Mouse (Mus musculus): Measurements from ENCODE around the gene Col7a1. TPM values are rescaled to one million over a fixed set of nuclear protein-coding genes. Genes with fewer than 3 reads are reported as not detected.

Gene Col7a1
- polyA plus RNA-seq, 1 experiment = 10.1 TPM

GRCm38 (mm10) chr9:109009636-109010315 lies 56.4 kb downstream of the Col7a1 start:
- Histone ChIP-seq H3K27me3 (ENCODE audit: control insufficient read depth, insufficient read depth, insufficient read length) (no peaks in the 10 kb centered on the region), H3K4me3 (ENCODE audit: insufficient read depth, poor library complexity, severe bottlenecking) (no peak overlapping the region), H3K79me2 (ENCODE audit: control insufficient read depth, insufficient read depth) (no peaks in the 10 kb centered on the region), H3K36me3 (ENCODE audit: control insufficient read depth, insufficient read depth) (peaks cover 14% of the 10 kb centered on the region), H3K79me3 (ENCODE audit: low read depth) (no peaks in the 10 kb centered on the region), H3ac (ENCODE audit: control insufficient read depth, insufficient read length, low read depth) (no peak overlapping the region)
- no peak for TF ChIP-seq USF1 (IDR thresholded peaks at IDR 0.05; ENCODE audit: low read depth)
- TF ChIP-seq MAX (IDR thresholded peaks at IDR 0.05) = no peak
- no peak for TF ChIP-seq CEBPB (IDR thresholded peaks at IDR 0.05; ENCODE audit: low read depth)
- no peak for TF ChIP-seq MYOD1 (IDR thresholded peaks at IDR 0.05; ENCODE audit: control insufficient read depth, insufficient read length, low read depth)
- no peak for TF ChIP-seq MYOG (IDR thresholded peaks at IDR 0.05; ENCODE audit: control insufficient read depth, extremely low read depth, insufficient read length)
- no peak for TF ChIP-seq CTCF (IDR thresholded peaks at IDR 0.05; ENCODE audit: control insufficient read depth, insufficient read depth, insufficient read length)
- TF ChIP-seq FOSL1 (IDR thresholded peaks at IDR 0.05; ENCODE audit: insufficient read depth, low read length, poor library complexity, severe bottlenecking) = no peak

DNA sequence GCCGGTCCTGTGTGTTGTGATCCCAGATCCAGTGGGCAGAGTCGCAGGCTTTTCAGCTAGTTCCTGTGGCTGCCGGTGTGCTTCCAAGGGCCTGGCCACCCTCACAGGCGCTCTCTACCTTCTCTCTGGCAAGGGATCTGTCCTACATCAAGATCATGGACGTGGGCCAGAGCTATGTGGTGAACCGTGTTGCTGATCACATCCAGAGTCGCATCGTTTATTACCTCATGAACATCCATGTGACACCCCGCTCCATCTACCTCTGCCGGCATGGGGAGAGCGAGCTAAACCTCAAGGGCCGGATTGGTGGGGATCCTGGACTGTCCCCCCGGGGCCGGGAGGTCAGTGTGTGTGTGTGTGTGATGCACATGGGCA lies 56.9 kb downstream of the Col7a1 start:
- TF ChIP-seq CEBPB (IDR thresholded peaks at IDR 0.05; ENCODE audit: low read depth) (no peak), MYOG (IDR thresholded peaks at IDR 0.05; ENCODE audit: control insufficient read depth, extremely low read depth, insufficient read length) (no peak), FOSL1 (IDR thresholded peaks at IDR 0.05; ENCODE audit: insufficient read depth, low read length, poor library complexity, severe bottlenecking) (no peak), CTCF (IDR thresholded peaks at IDR 0.05; ENCODE audit: control insufficient read depth, insufficient read depth, insufficient read length) (no peak)
- Histone ChIP-seq H3K79me3 (ENCODE audit: low read depth) (no peaks in the 10 kb centered on the region), H3K36me3 (ENCODE audit: control insufficient read depth, insufficient read depth) (peaks cover 14% of the 10 kb centered on the region), H3ac (ENCODE audit: control insufficient read depth, insufficient read length, low read depth) (no peak overlapping the region), H3K27me3 (ENCODE audit: control insufficient read depth, insufficient read depth, insufficient read length) (no peaks in the 10 kb centered on the region), H3K79me2 (ENCODE audit: control insufficient read depth, insufficient read depth) (no peaks in the 10 kb centered on the region), H3K4me3 (ENCODE audit: insufficient read depth, poor library complexity, severe bottlenecking) (no peak overlapping the region)

DNA sequence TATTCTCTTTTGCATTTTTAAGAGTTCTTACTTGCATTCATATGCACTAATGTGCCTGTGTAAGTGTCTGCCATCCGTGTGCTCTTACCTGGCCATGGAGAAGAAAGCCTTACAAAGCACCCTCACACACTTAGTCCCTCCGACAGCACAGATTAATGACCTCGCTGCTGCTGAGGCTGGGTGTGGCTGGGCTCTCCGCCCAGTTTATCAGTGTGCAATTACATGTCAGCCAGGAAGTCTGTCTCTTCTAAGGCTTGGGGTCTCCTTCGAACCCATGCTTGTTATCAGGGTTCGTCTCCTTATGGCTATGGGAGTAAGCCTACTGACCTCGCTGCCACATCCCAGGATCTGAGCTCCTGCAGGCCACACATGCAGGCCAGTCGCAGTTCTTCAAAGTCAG lies 62.0 kb downstream of the Col7a1 start:
- H3K79me3 ChIP-seq (ENCODE audit: low read depth) = no peaks in the 10 kb centered on the region
- no peaks in the 10 kb centered on the region for H3K27me3 ChIP-seq (ENCODE audit: control insufficient read depth, insufficient read depth, insufficient read length)
- H3K79me2 ChIP-seq (ENCODE audit: control insufficient read depth, insufficient read depth) = no peaks in the 10 kb centered on the region
- no peak for TF ChIP-seq USF1 (IDR thresholded peaks at IDR 0.05; ENCODE audit: low read depth)
- no peak for TF ChIP-seq MAX (IDR thresholded peaks at IDR 0.05)
- TF ChIP-seq CTCF (IDR thresholded peaks at IDR 0.05; ENCODE audit: control insufficient read depth, insufficient read depth, insufficient read length) = no peak
- no peak for TF ChIP-seq FOSL1 (IDR thresholded peaks at IDR 0.05; ENCODE audit: insufficient read depth, low read length, poor library complexity, severe bottlenecking)
- no peak for TF ChIP-seq MYOD1 (IDR thresholded peaks at IDR 0.05; ENCODE audit: control insufficient read depth, insufficient read length, low read depth)
- TF ChIP-seq MYOG (IDR thresholded peaks at IDR 0.05; ENCODE audit: control insufficient read depth, extremely low read depth, insufficient read length) = no peak
- TF ChIP-seq CEBPB (IDR thresholded peaks at IDR 0.05; ENCODE audit: low read depth) = no peak
- peaks cover 8% of the 10 kb centered on the region for H3K36me3 ChIP-seq (ENCODE audit: control insufficient read depth, insufficient read depth)
- H3K4me3 ChIP-seq (ENCODE audit: insufficient read depth, poor library complexity, severe bottlenecking) = no peak overlapping the region
- no peak overlapping the region for H3ac ChIP-seq (ENCODE audit: control insufficient read depth, insufficient read length, low read depth)

- H3K79me3 ChIP-seq (ENCODE audit: low read depth) = no peaks in the 10 kb centered on the region
- no peak overlapping the region for H3K4me3 ChIP-seq (ENCODE audit: insufficient read depth, poor library complexity, severe bottlenecking)
- no peak overlapping the region for H3ac ChIP-seq (ENCODE audit: control insufficient read depth, insufficient read length, low read depth)
- no peaks in the 10 kb centered on the region for H3K79me2 ChIP-seq (ENCODE audit: control insufficient read depth, insufficient read depth)
- TF ChIP-seq FOSL1 (IDR thresholded peaks at IDR 0.05; ENCODE audit: insufficient read depth, low read length, poor library complexity, severe bottlenecking) (no peak), MYOG (IDR thresholded peaks at IDR 0.05; ENCODE audit: control insufficient read depth, extremely low read depth, insufficient read length) (no peak), MYOD1 (IDR thresholded peaks at IDR 0.05; ENCODE audit: control insufficient read depth, insufficient read length, low read depth) (no peak), CEBPB (IDR thresholded peaks at IDR 0.05; ENCODE audit: low read depth) (no peak), CTCF (IDR thresholded peaks at IDR 0.05; ENCODE audit: control insufficient read depth, insufficient read depth, insufficient read length) (no peak), USF1 (IDR thresholded peaks at IDR 0.05; ENCODE audit: low read depth) (no peak), MAX (IDR thresholded peaks at IDR 0.05) (no peak)
- no peaks in the 10 kb centered on the region for H3K27me3 ChIP-seq (ENCODE audit: control insufficient read depth, insufficient read depth, insufficient read length)
- H3K36me3 ChIP-seq (ENCODE audit: control insufficient read depth, insufficient read depth) = peaks cover 6% of the 10 kb centered on the region
Measured at GRCm38 (mm10) chr9:109016973-109017604, 63.7 kb downstream of the Col7a1 start.

DNA sequence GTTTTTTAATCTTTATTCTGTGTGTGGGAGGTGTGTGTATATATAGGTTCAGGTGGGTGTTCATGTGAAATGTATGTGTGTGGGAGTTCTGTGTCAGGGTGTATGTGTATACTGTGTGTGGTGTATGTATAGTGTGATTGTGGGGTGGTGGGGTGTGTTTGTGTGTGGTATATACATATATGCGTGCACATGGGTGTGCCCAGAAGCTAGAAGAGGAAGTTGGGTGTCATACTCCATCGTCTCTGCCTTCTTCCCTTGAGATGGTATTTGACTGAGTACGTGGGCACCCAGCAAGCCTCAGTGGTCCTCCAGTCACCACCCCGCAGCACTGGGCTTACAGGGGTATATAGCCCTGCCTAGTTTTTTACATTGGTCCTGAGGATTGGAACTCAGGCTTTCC lies 68.0 kb downstream of the Col7a1 start:
- no peak for TF ChIP-seq CTCF (IDR thresholded peaks at IDR 0.05; ENCODE audit: control insufficient read depth, insufficient read depth, insufficient read length)
- no peak for TF ChIP-seq FOSL1 (IDR thresholded peaks at IDR 0.05; ENCODE audit: insufficient read depth, low read length, poor library complexity, severe bottlenecking)
- H3ac ChIP-seq (ENCODE audit: control insufficient read depth, insufficient read length, low read depth) = no peak overlapping the region
- no peaks in the 10 kb centered on the region for H3K27me3 ChIP-seq (ENCODE audit: control insufficient read depth, insufficient read depth, insufficient read length)
- no peaks in the 10 kb centered on the region for H3K79me3 ChIP-seq (ENCODE audit: low read depth)
- H3K79me2 ChIP-seq (ENCODE audit: control insufficient read depth, insufficient read depth) = no peaks in the 10 kb centered on the region
- H3K4me3 ChIP-seq (ENCODE audit: insufficient read depth, poor library complexity, severe bottlenecking) = no peak overlapping the region
- no peaks in the 10 kb centered on the region for H3K36me3 ChIP-seq (ENCODE audit: control insufficient read depth, insufficient read depth)

All from C2C12 (cell line).